25 mouse cellular contexts compared by ENCODE assay signal in the genomic region with DNA sequence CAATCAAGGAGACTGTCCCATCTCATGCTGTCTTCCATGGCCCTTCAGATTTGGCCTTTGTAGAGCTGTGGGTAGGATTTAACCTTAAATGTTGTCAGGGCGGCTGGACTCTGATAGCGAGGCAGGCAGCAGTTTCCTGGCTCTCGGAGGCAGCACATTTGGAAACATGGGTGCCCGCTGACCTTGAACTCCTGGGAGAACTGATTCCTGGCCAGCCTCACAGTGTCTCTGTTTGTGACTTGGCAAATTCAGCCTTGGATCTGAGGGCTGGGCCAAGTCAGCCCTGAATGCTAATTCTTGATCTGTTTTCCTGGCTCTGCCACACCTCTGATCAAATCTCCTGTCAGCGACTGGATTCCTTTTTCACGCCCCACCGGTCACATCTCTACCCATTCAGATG. TPM values are rescaled to one million over a fixed set of nuclear protein-coding genes. Genes with fewer than 3 reads are reported as not detected.
"Had no signal": no experiment of that assay in that cellular context is flagged by ENCODE, and none has a peak within 500 bp of the region (broad histone marks: within the 10 kb centered on the region; RNA-seq: fewer than 3 reads in every experiment).

No protein-coding gene starts in this region.

- H3K27me3 ChIP-seq: lung, embryonic 15.5 days; midbrain, embryonic 12.5 days; neural tube, embryonic 15.5 days had no signal

- ATAC-seq: liver, postnatal 0 days; midbrain, embryonic 16.5 days had no signal

- H3K36me3 ChIP-seq: limb, embryonic 10.5 days; liver, embryonic 13.5 days; lung, embryonic 15.5 days; midbrain, embryonic 12.5 days; neural tube, embryonic 15.5 days had no signal

- H3K4me1 ChIP-seq: lung, embryonic 15.5 days; midbrain, embryonic 12.5 days; neural tube, embryonic 15.5 days had no signal

- H3K9me3 ChIP-seq: limb, embryonic 10.5 days; lung, embryonic 15.5 days; midbrain, embryonic 12.5 days; neural tube, embryonic 15.5 days had no signal

- H3K4me2 ChIP-seq: liver, embryonic 13.5 days; lung, embryonic 15.5 days; midbrain, embryonic 12.5 days; neural tube, embryonic 15.5 days had no signal

- H3K27ac ChIP-seq: limb, embryonic 10.5 days; liver, embryonic 13.5 days; lung, embryonic 15.5 days; macrophage; midbrain, embryonic 12.5 days; neural tube, embryonic 15.5 days; stomach, postnatal 0 days had no signal

- H3K9ac ChIP-seq: liver, embryonic 13.5 days; liver, postnatal 0 days; lung, embryonic 15.5 days; midbrain, embryonic 12.5 days; neural tube, embryonic 15.5 days had no signal

- DNase-seq: kidney, adult 11 months; kidney, adult 9 months; kidney, postnatal 10 days; liver, embryonic 13.5 days; liver, postnatal 0 days; lung, postnatal 14 days; right cerebral cortex, adult 18-20 months; right cerebral cortex, postnatal 25 days; thymus, postnatal 4 days had no signal

- H3K4me3 ChIP-seq: limb, embryonic 10.5 days; liver, embryonic 13.5 days; lung, embryonic 15.5 days; midbrain, embryonic 12.5 days; neural tube, embryonic 15.5 days had no signal

RNA-seq across cellular contexts. Expression of gene Gm14214, which starts 6.7 kb away (rescaled TPM):
- total RNA-seq: layer of hippocampus, adult 8-10 months; layer of hippocampus, postnatal 14 days; left cerebral cortex, adult 18-20 months; left cerebral cortex, postnatal 10 days; megakaryocyte-erythroid progenitor cell, adult 5-6 weeks had no signal
- polyA plus RNA-seq: large intestine, adult 2 months; limb, embryonic 10.5 days; limb, embryonic 14.5 days; liver, embryonic 13.5 days; liver, postnatal 0 days; lung, embryonic 15.5 days; macrophage; midbrain, embryonic 12.5 days; midbrain, embryonic 16.5 days; neural tube, embryonic 11.5 days; neural tube, embryonic 15.5 days; small intestine, adult 2 months; stomach, postnatal 0 days had no signal

RNA-seq across cellular contexts. Expression of gene a, which starts 14.7 kb away (rescaled TPM):
- total RNA-seq: layer of hippocampus, adult 8-10 months; left cerebral cortex, adult 18-20 months; megakaryocyte-erythroid progenitor cell, adult 5-6 weeks had no signal
- polyA plus RNA-seq: liver, postnatal 0 days; lung, embryonic 15.5 days; macrophage had no signal
